Mouse (Mus musculus): Measurements from ENCODE around the gene Tmed9. TPM values are rescaled to one million over a fixed set of nuclear protein-coding genes. Genes with fewer than 3 reads are reported as not detected.
"Not testable (repeated sequence)": the region's sequence is repeated elsewhere in the genome, so short reads cannot be mapped to it uniquely, and the experiment has no call there.

The Tmed9 gene
- polyA plus RNA-seq, 1 experiment from 2014 or later: 175 TPM

GRCm38 (mm10) chr13:55600657-55601056, 27.1 kb downstream of the Tmed9 start:
- peak overlapping the region; percentile 82 for H3K9ac ChIP-seq (replicated peaks; ENCODE audit: low read length)
- ATAC-seq (ENCODE audit: low FRiP score, low TSS enrichment): no peak
- no peaks in the 10 kb centered on the region for H3K27me3 ChIP-seq (ENCODE audit: insufficient read depth, low read length)
- no peak overlapping the region for H3K27ac ChIP-seq (ENCODE audit: low read length)
- no peaks in the 10 kb centered on the region for H3K9me3 ChIP-seq (ENCODE audit: low read length)
- WGBS: 13% methylated on average over 9 of the region's 9 CpGs
- H3K36me3 ChIP-seq (ENCODE audit: insufficient read depth, low read length): peaks cover 34% of the 10 kb centered on the region
- H3K4me1 ChIP-seq (ENCODE audit: insufficient read depth, low read length): peaks cover 8% of the 10 kb centered on the region
- peak overlapping the region; percentile 82 for H3K4me3 ChIP-seq (ENCODE audit: low read length)
- H3K4me2 ChIP-seq (replicated peaks; ENCODE audit: low read depth, low read length): peak overlapping the region; percentile 80

GRCm38 (mm10) chr13:55601611-55602010, 28.1 kb downstream of the Tmed9 start:
- no peaks in the 10 kb centered on the region for H3K9me3 ChIP-seq (ENCODE audit: low read length)
- no peak overlapping the region for H3K4me3 ChIP-seq (ENCODE audit: low read length)
- no peak overlapping the region for H3K27ac ChIP-seq (ENCODE audit: low read length)
- H3K36me3 ChIP-seq (ENCODE audit: insufficient read depth, low read length): peaks cover 24% of the 10 kb centered on the region
- H3K27me3 ChIP-seq (ENCODE audit: insufficient read depth, low read length): no peaks in the 10 kb centered on the region
- H3K4me1 ChIP-seq (ENCODE audit: insufficient read depth, low read length): peaks cover 8% of the 10 kb centered on the region
- ATAC-seq (ENCODE audit: low FRiP score, low TSS enrichment): no peak
- 4% methylated on average over 3 of the region's 3 CpGs for WGBS
- H3K9ac ChIP-seq (replicated peaks; ENCODE audit: low read length): no peak overlapping the region
- H3K4me2 ChIP-seq (replicated peaks; ENCODE audit: low read depth, low read length): no peak overlapping the region

GRCm38 (mm10) chr13:55604606-55605005, 31.1 kb downstream of the Tmed9 start:
- H3K36me3 ChIP-seq (ENCODE audit: insufficient read depth, low read length): peaks cover 23% of the 10 kb centered on the region
- peaks cover 8% of the 10 kb centered on the region for H3K4me1 ChIP-seq (ENCODE audit: insufficient read depth, low read length)
- no peaks in the 10 kb centered on the region for H3K9me3 ChIP-seq (ENCODE audit: low read length)
- ATAC-seq (ENCODE audit: low FRiP score, low TSS enrichment): no peak
- WGBS: 91% methylated on average over 3 of the region's 3 CpGs
- no peak overlapping the region for H3K4me3 ChIP-seq (ENCODE audit: low read length)
- H3K27ac ChIP-seq (ENCODE audit: low read length): no peak overlapping the region
- H3K4me2 ChIP-seq (replicated peaks; ENCODE audit: low read depth, low read length): no peak overlapping the region
- H3K9ac ChIP-seq (replicated peaks; ENCODE audit: low read length): no peak overlapping the region
- H3K27me3 ChIP-seq (ENCODE audit: insufficient read depth, low read length): no peaks in the 10 kb centered on the region

- Histone ChIP-seq H3K9me3 (ENCODE audit: low read length) (no peaks in the 10 kb centered on the region), H3K4me3 (ENCODE audit: low read length) (no peak overlapping the region), H3K9ac (replicated peaks; ENCODE audit: low read length) (no peak overlapping the region), H3K27me3 (ENCODE audit: insufficient read depth, low read length) (no peaks in the 10 kb centered on the region), H3K36me3 (ENCODE audit: insufficient read depth, low read length) (peaks cover 28% of the 10 kb centered on the region), H3K4me2 (replicated peaks; ENCODE audit: low read depth, low read length) (no peak overlapping the region), H3K4me1 (ENCODE audit: insufficient read depth, low read length) (no peaks in the 10 kb centered on the region), H3K27ac (ENCODE audit: low read length) (no peak overlapping the region)
- ATAC-seq (ENCODE audit: low FRiP score, low TSS enrichment): no peak
- 79% methylated on average over 10 of the region's 10 CpGs for WGBS
Measured at GRCm38 (mm10) chr13:55606899-55607623, 33.5 kb downstream of the Tmed9 start.

- no peak for ATAC-seq (ENCODE audit: low FRiP score, low TSS enrichment)
- peaks cover 28% of the 10 kb centered on the region for H3K36me3 ChIP-seq (ENCODE audit: insufficient read depth, low read length)
Measured at GRCm38 (mm10) chr13:55607624-55608006, 34.1 kb downstream of the Tmed9 start.

GRCm38 (mm10) chr13:55611996-55612395, 38.5 kb downstream of the Tmed9 start:
- WGBS: 89% methylated on average over 7 of the region's 7 CpGs

More at GRCm38 (mm10) chr13:55607624-55608006, 34.1 kb downstream of the Tmed9 start:
- Histone ChIP-seq H3K9ac (replicated peaks; ENCODE audit: low read length) (no peak overlapping the region), H3K4me2 (replicated peaks; ENCODE audit: low read depth, low read length) (no peak overlapping the region), H3K4me3 (ENCODE audit: low read length) (no peak overlapping the region), H3K9me3 (ENCODE audit: low read length) (no peaks in the 10 kb centered on the region), H3K27me3 (ENCODE audit: insufficient read depth, low read length) (no peaks in the 10 kb centered on the region), H3K4me1 (ENCODE audit: insufficient read depth, low read length) (no peaks in the 10 kb centered on the region), H3K27ac (ENCODE audit: low read length) (no peak overlapping the region)
- WGBS: 89% methylated on average over 2 of the region's 2 CpGs

GRCm38 (mm10) chr13:55613471-55613870, 39.9 kb downstream of the Tmed9 start:
- Histone ChIP-seq H3K27me3 (ENCODE audit: insufficient read depth, low read length) (no peaks in the 10 kb centered on the region), H3K9me3 (ENCODE audit: low read length) (no peaks in the 10 kb centered on the region), H3K4me2 (replicated peaks; ENCODE audit: low read depth, low read length) (no peak overlapping the region), H3K27ac (ENCODE audit: low read length) (no peak overlapping the region), H3K4me3 (ENCODE audit: low read length) (no peak overlapping the region), H3K9ac (replicated peaks; ENCODE audit: low read length) (no peak overlapping the region), H3K4me1 (ENCODE audit: insufficient read depth, low read length) (no peaks in the 10 kb centered on the region), H3K36me3 (ENCODE audit: insufficient read depth, low read length) (peaks cover 9% of the 10 kb centered on the region)
- 35% methylated on average over 5 of the region's 5 CpGs for WGBS
- peak; percentile 63; the same call in 1 of the 2 replicates for ATAC-seq (ENCODE audit: low FRiP score, low TSS enrichment)

More at GRCm38 (mm10) chr13:55611996-55612395, 38.5 kb downstream of the Tmed9 start:
- no peaks in the 10 kb centered on the region for H3K9me3 ChIP-seq (ENCODE audit: low read length)
- H3K27me3 ChIP-seq (ENCODE audit: insufficient read depth, low read length): no peaks in the 10 kb centered on the region
- no peak overlapping the region for H3K4me2 ChIP-seq (replicated peaks; ENCODE audit: low read depth, low read length)
- H3K9ac ChIP-seq (replicated peaks; ENCODE audit: low read length): no peak overlapping the region
- ATAC-seq (ENCODE audit: low FRiP score, low TSS enrichment): no peak
- no peak overlapping the region for H3K4me3 ChIP-seq (ENCODE audit: low read length)
- H3K27ac ChIP-seq (ENCODE audit: low read length): no peak overlapping the region
- peaks cover 16% of the 10 kb centered on the region for H3K36me3 ChIP-seq (ENCODE audit: insufficient read depth, low read length)
- H3K4me1 ChIP-seq (ENCODE audit: insufficient read depth, low read length): no peaks in the 10 kb centered on the region

GRCm38 (mm10) chr13:55619328-55619727, 45.8 kb downstream of the Tmed9 start:
- WGBS: 93% methylated on average over 4 of the region's 4 CpGs
- H3K9me3 ChIP-seq (ENCODE audit: low read length): no peaks in the 10 kb centered on the region
- no peak overlapping the region for H3K27ac ChIP-seq (ENCODE audit: low read length)
- no peaks in the 10 kb centered on the region for H3K36me3 ChIP-seq (ENCODE audit: insufficient read depth, low read length)
- H3K27me3 ChIP-seq (ENCODE audit: insufficient read depth, low read length): no peaks in the 10 kb centered on the region
- no peak overlapping the region for H3K4me3 ChIP-seq (ENCODE audit: low read length)
- no peak for ATAC-seq (ENCODE audit: low FRiP score, low TSS enrichment)
- no peak overlapping the region for H3K4me2 ChIP-seq (replicated peaks; ENCODE audit: low read depth, low read length)
- no peak overlapping the region for H3K9ac ChIP-seq (replicated peaks; ENCODE audit: low read length)
- peaks cover 12% of the 10 kb centered on the region for H3K4me1 ChIP-seq (ENCODE audit: insufficient read depth, low read length)

GRCm38 (mm10) chr13:55620275-55620674, 46.7 kb downstream of the Tmed9 start:
- 82% methylated on average over 2 of the region's 2 CpGs for WGBS
- Histone ChIP-seq H3K4me3 (ENCODE audit: low read length) (no peak overlapping the region), H3K4me1 (ENCODE audit: insufficient read depth, low read length) (peaks cover 14% of the 10 kb centered on the region), H3K4me2 (replicated peaks; ENCODE audit: low read depth, low read length) (no peak overlapping the region), H3K27ac (ENCODE audit: low read length) (no peak overlapping the region), H3K36me3 (ENCODE audit: insufficient read depth, low read length) (peaks cover 1% of the 10 kb centered on the region; the same call in 1 of the 2 replicates), H3K9me3 (ENCODE audit: low read length) (no peaks in the 10 kb centered on the region), H3K27me3 (ENCODE audit: insufficient read depth, low read length) (no peaks in the 10 kb centered on the region), H3K9ac (replicated peaks; ENCODE audit: low read length) (no peak overlapping the region)
- ATAC-seq (ENCODE audit: low FRiP score, low TSS enrichment): no peak

- Histone ChIP-seq H3K4me3 (ENCODE audit: low read length) (peak overlapping the region; percentile 95), H3K4me2 (replicated peaks; ENCODE audit: low read depth, low read length) (peak overlapping the region; percentile 64), H3K36me3 (ENCODE audit: insufficient read depth, low read length) (peaks cover 13% of the 10 kb centered on the region; the same call in 1 of the 2 replicates), H3K27ac (ENCODE audit: low read length) (peak overlapping the region; percentile 94), H3K4me1 (ENCODE audit: insufficient read depth, low read length) (peaks cover 14% of the 10 kb centered on the region), H3K9ac (replicated peaks; ENCODE audit: low read length) (peak overlapping the region; percentile 92)
- WGBS: 22% methylated on average over 20 of the region's 20 CpGs
- not testable (repeated sequence) for H3K27me3 ChIP-seq (ENCODE audit: insufficient read depth, low read length); H3K9me3 ChIP-seq (ENCODE audit: low read length)
- peak; percentile 43 for ATAC-seq (ENCODE audit: low FRiP score, low TSS enrichment)
Measured at GRCm38 (mm10) chr13:55622156-55622648, 48.7 kb downstream of the Tmed9 start.

Data from kidney, embryonic 16.5 days (tissue).